Mouse (Mus musculus) stomach, postnatal 0 days (tissue): ENCODE measurements around the gene Clk4. TPM values are rescaled to one million over a fixed set of nuclear protein-coding genes. Genes with fewer than 3 reads are reported as not detected.

Experiments used
- ATAC-seq: fragments of 200-750 bp; cut with Nextera tagmentation; 2 replicates; pipeline ENCODE4 v1.8.0; 2017; ENCODE audit not compliant: low FRiP score, low TSS enrichment
- DNase-seq: peaks from one replicate; pipeline ENCODE4 v3.0.0-alpha.2; 2016; ENCODE audit warnings: low spot score
- H3K27ac ChIP-seq: fragments of 300-500 bp; sonication (generic); replicated peaks from 2 replicates; pipeline ENCODE4 v1.5.1; 2014; ENCODE audit warnings: mild to moderate bottlenecking, control low read depth
- H3K27me3 ChIP-seq: fragments of 300-500 bp; sonication (generic); 2 replicates; pipeline ENCODE4 v1.6.1; 2014; ENCODE audit warnings: low read length; ENCODE audit not compliant: control insufficient read depth, insufficient read depth
- H3K36me3 ChIP-seq: fragments of 300-500 bp; sonication (generic); 2 replicates; pipeline ENCODE4 v1.6.1; 2014; ENCODE audit warnings: low read length, mixed read lengths; ENCODE audit not compliant: control insufficient read depth, insufficient read depth
- H3K4me1 ChIP-seq: fragments of 300-500 bp; sonication (generic); replicated peaks from 2 replicates; pipeline ENCODE4 v1.6.1; 2014; ENCODE audit warnings: antibody characterized with exemption; ENCODE audit not compliant: control insufficient read depth, insufficient read depth
- H3K4me2 ChIP-seq: fragments of 300-500 bp; sonication (generic); replicated peaks from 2 replicates; pipeline ENCODE4 v1.6.1; 2014; ENCODE audit warnings: low read depth, mild to moderate bottlenecking, control low read depth, moderate library complexity
- H3K4me3 ChIP-seq: fragments of 300-500 bp; sonication (generic); 2 replicates; pipeline ENCODE4 v1.5.1; 2014; ENCODE audit warnings: low read depth, low read length, control low read depth
- H3K9ac ChIP-seq: fragments of 300-500 bp; sonication (generic); 2 replicates; pipeline ENCODE4 v1.6.1; 2014; ENCODE audit warnings: mild to moderate bottlenecking, low read length, control low read depth, mixed read lengths
- H3K9me3 ChIP-seq: fragments of 300-500 bp; sonication (generic); 2 replicates; pipeline ENCODE4 v1.6.1; 2016; ENCODE audit warnings: low read length; ENCODE audit not compliant: control insufficient read depth
- CTCF ChIP-seq: IDR thresholded peaks from 2 replicates; pipeline ENCODE4 v1.5.1; 2016; ENCODE audit warnings: antibody characterized with exemption, low read depth, mild to moderate bottlenecking, moderate library complexity
- EP300 ChIP-seq: optimal IDR thresholded peaks from 2 replicates; pipeline ENCODE3; 2016; ENCODE audit warnings: antibody characterized with exemption
- WGBS: fragments of 180-500 bp; shearing (Covaris S2); extraction: QIAGEN DNeasy Blood & Tissue Kit; methylation state at CpG from one replicate; pipeline ENCODE4 v1.1.7; 2014; 5-methylcytosine and 5-hydroxymethylcytosine counted together
- polyA plus RNA-seq: library from polyadenylated mRNA; unstranded; fragments of >200 nt; fragmentation: Nextera tagmentation; extraction: Ambion mirVana; gene quantifications from 2 replicates; pipeline ENCODE4 v1.2.1, GENCODE M21; 2015

Gene Clk4
- polyA plus RNA-seq, 1 experiment from 2014 or later: 47.7 TPM

DNA sequence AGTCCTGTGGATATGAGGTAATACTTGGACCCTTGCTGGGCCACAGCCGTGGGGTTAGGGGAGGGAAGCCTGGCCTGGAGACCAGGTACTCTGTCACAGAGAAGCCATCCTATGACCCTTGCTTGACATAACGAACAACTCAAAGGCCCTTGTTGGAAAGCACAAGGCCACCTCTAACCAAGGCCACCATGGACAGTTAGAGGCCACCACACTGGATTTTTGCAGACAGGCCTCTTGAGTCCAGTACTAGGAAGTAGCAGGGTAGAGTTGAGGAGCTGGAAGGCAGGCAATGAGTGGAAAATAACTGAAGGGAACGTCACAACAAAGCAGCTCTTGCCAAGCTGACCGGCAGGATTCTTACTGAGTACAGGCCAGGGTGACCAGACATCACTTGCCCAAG lies 37.2 kb downstream of the Clk4 start:
- no peak for ATAC-seq
- WGBS: 80% methylated on average over 4 of the region's 4 CpGs
- H3K36me3 ChIP-seq: no peaks in the 10 kb centered on the region

DNA sequence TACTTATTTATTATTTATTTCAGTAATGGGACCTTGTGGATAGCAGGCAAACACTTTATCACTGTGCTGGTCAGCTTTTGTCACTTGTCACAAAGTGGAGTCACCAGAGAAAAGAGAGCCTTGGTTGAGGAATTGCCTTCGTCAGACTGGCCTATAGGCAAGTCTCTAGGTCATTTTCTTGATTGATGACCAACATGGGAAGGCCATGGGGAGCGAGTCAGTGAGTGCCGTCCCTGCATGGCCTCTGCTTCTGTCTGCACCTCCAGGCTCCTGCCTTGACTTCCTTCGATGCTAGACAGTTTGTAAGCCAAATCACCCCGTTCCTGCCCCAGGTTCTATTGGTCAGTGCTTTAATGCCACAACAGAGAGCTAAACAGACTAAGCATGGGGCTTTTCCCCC lies 40.9 kb downstream of the Clk4 start:
- 74% methylated on average over 5 of the region's 5 CpGs for WGBS
- DNase-seq: no peak
- H3K9me3 ChIP-seq: no peaks in the 10 kb centered on the region
- H3K9ac ChIP-seq: no peak overlapping the region
- H3K4me2 ChIP-seq: no peak overlapping the region
- H3K27ac ChIP-seq: no peak overlapping the region
- H3K27me3 ChIP-seq: no peaks in the 10 kb centered on the region
- no peak for ATAC-seq
- H3K4me3 ChIP-seq: no peak overlapping the region
- H3K4me1 ChIP-seq: no peaks in the 10 kb centered on the region
- no peaks in the 10 kb centered on the region for H3K36me3 ChIP-seq
- TF ChIP-seq EP300 (no peak), CTCF (no peak)

More for the DNA sequence above, 37.2 kb downstream of the Clk4 start:
- no peaks in the 10 kb centered on the region for H3K9me3 ChIP-seq
- DNase-seq: no peak
- H3K4me1 ChIP-seq: 0 out of 2 replicates have a peak, but pooled peaks cover under 1% of the 10 kb centered on the region
- no peak overlapping the region for H3K9ac ChIP-seq
- no peaks in the 10 kb centered on the region for H3K27me3 ChIP-seq
- no peak overlapping the region for H3K4me3 ChIP-seq
- no peak overlapping the region for H3K4me2 ChIP-seq
- TF ChIP-seq EP300 (no peak), CTCF (no peak)
- H3K27ac ChIP-seq: no peak overlapping the region

DNA sequence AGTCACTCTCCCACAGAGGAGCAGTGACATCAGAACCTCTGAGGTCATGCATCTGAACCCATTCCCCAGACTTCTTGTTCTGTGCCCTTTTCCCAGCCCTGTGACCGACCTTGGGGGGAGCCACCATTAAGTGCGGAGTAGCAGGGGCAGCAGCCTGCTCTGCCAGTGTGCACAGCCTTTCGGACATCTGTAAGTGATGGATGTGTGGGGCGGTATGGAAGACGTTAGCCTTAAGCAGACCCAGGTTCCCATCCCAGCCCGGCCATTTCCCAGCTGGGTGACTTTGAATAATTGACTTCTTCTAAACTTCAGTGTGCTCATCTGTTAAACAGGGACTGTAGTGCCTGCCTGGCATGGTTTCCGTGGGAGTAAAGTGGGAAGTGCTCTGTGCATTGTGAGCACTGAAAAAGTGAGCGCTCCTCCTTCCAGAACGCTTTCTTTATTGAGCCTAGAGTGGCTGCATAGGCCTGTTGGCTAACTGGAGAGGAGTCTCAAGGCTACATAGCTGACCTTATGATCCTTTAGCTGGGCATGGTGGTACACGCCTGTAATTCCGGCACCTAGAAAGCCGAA lies 42.5 kb downstream of the Clk4 start:
- H3K9me3 ChIP-seq: no peaks in the 10 kb centered on the region
- no peak for TF ChIP-seq CTCF
- TF ChIP-seq EP300: no peak
- 65% methylated on average over 12 of the region's 12 CpGs for WGBS
- H3K36me3 ChIP-seq: no peaks in the 10 kb centered on the region
- no peaks in the 10 kb centered on the region for H3K4me1 ChIP-seq
- H3K27me3 ChIP-seq: no peaks in the 10 kb centered on the region
- DNase-seq (no peak), ATAC-seq (no peak)
- H3K4me2 ChIP-seq: no peak overlapping the region
- H3K9ac ChIP-seq: no peak overlapping the region
- no peak overlapping the region for H3K4me3 ChIP-seq
- H3K27ac ChIP-seq: no peak overlapping the region

DNA sequence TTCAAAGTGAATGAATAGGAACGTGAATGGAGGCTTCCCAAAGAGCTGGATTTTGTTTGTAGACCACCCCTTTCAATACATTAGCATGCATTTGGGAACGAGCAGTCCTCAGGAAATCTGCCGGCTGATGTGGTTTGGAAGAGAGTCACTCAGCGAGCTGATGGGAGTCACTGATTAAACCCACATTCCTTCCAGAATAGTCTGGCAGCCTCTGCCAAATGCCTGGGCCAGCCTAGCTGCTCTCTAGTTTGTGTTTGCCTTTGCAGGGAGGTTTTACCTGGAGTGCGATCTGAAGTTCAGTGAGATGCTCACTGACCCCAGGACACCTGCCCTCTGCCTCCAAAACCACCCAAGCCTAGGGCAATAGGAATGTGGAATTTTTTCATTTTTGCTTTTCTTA lies 46.8 kb downstream of the Clk4 start:
- no peak for ATAC-seq
- 32% methylated on average over 5 of the region's 5 CpGs for whole genome bisulfite sequencing
- H3K36me3 ChIP-seq: no peaks in the 10 kb centered on the region
- no peak overlapping the region for H3K27ac ChIP-seq
- no peaks in the 10 kb centered on the region for H3K27me3 ChIP-seq
- no peak for DNase-seq
- no peak overlapping the region for H3K9ac ChIP-seq
- H3K4me2 ChIP-seq: no peak overlapping the region
- H3K4me1 ChIP-seq: no peaks in the 10 kb centered on the region
- TF ChIP-seq CTCF (no peak), EP300 (no peak)
- no peaks in the 10 kb centered on the region for H3K9me3 ChIP-seq
- H3K4me3 ChIP-seq: no peak overlapping the region

DNA sequence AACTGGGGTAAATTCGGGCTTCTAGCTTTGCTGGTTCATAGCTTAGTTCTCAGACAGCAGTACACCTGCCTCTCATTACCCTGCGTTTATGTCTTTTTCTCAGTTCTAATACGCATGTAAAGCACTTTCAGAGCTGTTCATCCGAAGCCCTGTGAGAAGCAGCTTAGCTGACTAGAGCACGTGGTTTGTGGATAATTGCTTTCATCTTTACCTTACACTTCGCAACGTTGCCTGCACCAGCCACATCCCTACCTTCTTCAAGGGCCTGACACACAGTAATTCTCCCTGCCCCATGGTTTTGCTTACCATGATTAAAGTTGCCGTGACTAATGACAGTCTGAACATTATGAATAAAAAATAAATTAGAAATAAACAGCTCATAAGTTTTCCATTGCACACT lies 50.3 kb downstream of the Clk4 start:
- no peak overlapping the region for H3K4me2 ChIP-seq
- ATAC-seq: no peak
- H3K36me3 ChIP-seq: no peaks in the 10 kb centered on the region
- no peak overlapping the region for H3K27ac ChIP-seq
- H3K27me3 ChIP-seq: no peaks in the 10 kb centered on the region
- no peak overlapping the region for H3K9ac ChIP-seq
- 77% methylated on average over 8 of the region's 8 CpGs for WGBS
- no peak for TF ChIP-seq EP300
- no peak for TF ChIP-seq CTCF
- H3K4me3 ChIP-seq: no peak overlapping the region
- H3K9me3 ChIP-seq: no peaks in the 10 kb centered on the region
- H3K4me1 ChIP-seq: no peaks in the 10 kb centered on the region
- DNase-seq: no peak

DNA sequence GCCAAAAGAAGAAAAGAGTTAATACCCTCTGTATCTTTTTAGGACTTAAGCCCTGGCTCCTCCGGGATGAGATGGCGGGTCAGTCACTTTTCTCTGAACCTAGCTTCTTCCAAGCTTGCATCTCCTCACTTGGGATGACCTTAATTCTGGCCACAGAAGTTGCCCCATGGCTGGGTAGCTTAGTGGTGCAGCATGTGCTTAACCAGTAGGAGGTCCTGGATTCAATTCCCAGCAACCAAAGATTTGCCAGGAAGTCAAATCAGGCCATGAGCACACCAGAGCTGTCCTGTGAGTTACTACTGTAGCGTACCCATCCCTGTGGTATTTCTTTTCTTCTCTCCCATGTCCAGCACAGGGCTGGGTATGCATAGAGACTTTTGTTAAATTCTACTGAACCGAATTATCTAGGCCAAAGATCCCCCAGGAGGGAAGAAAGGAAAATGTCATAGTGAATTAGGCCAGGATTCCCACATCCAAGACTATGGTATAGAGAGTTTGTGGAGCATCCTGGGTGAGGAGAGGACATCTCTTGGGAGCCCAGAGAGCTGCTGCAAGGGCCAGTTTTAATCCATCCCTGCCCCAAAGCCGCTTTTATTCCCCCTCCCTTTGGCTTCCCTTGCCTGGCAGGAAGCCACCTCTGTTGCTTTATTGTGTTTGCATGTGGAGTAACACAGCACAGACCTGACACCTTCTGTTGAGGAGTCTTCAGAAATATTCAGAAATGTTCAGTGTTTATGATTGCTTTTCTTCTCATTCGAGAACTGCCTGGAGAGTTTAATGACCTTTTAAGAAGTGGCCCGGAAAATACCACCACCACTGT lies 54.7 kb downstream of the Clk4 start:
- ATAC-seq (no peak), DNase-seq (no peak)
- H3K27ac ChIP-seq: no peak overlapping the region
- H3K4me2 ChIP-seq: no peak overlapping the region
- H3K9ac ChIP-seq: no peak overlapping the region
- no peaks in the 10 kb centered on the region for H3K4me1 ChIP-seq
- no peak overlapping the region for H3K4me3 ChIP-seq
- 80% methylated on average over 7 of the region's 7 CpGs for WGBS
- H3K9me3 ChIP-seq: no peaks in the 10 kb centered on the region
- H3K27me3 ChIP-seq: no peaks in the 10 kb centered on the region
- TF ChIP-seq CTCF: no peak
- no peaks in the 10 kb centered on the region for H3K36me3 ChIP-seq
